Mouse (Mus musculus) layer of hippocampus, postnatal 25 days (tissue): Measurements from ENCODE around the gene Bcl2l1. TPM values are rescaled to one million over a fixed set of nuclear protein-coding genes. Genes with fewer than 3 reads are reported as not detected.

Experiments
- DNase-seq, 2 experiments: peaks; one replicate each; pipeline ENCODE4 v3.0.0; 2022; ENCODE audit warnings: mixed read lengths in 2 of 2, low spot score in 1 of 2; ENCODE audit errors: extremely low spot score in 1 of 2
- total RNA-seq, 2 experiments: library from RNA; stranded (reverse); gene quantifications; 2 replicates each; pipeline ENCODE4 v1.2.3; 2021

The Bcl2l1 gene
- total RNA-seq, result 100 to 1,000 TPM; 121 to 144 TPM

DNA sequence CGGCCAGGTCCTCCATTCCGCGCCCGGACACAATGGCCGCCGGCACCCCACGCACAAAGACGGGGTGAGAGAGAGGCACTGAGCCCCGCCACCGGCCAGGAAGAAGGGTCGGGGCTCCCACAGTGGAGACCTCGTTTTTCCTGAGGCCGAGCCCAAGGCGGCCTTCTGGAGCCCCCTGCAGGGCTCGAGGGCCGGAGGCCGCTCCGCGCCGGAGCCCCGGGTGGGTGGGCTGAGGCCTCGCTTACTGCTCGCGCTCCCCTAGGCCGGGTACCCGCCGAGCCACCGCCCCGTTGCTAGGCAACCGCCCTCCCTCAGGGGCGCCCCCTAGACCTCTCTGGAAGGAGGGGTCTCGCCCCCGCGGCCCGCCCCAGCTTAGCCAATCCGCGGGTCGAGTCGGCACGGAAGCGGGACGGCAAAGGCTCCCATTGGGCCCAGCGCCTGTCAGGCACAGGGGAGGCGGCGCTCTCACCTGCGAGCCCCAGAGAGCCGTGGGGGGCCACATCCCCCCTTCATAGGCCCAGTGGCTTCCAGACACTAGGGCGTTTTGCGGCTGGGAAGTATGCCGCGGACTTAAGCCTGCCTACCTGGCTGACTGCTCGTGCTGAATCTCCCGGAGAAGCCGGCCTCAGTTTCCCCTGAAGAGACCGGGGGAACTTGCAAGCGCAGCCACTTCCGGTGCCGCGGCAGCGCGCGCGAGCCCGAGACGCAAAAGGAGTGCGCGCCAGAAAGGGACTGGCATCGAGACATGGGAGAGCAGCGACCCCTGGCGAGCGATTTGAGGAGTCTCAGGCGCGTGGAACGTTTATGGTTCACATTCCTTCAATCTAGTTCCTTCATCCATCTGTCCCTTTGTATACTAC lies at the start of gene Bcl2l1:
Bcl2l1 (minus strand) TSS at position 710 of the 860 bp plus-strand sequence.
- peak; percentile 96 to 99 for DNase-seq

GRCm38 (mm10) chr2:152880898-152881297 lies 49.4 kb upstream of the Bcl2l1 start:
- no peak for DNase-seq

DNA sequence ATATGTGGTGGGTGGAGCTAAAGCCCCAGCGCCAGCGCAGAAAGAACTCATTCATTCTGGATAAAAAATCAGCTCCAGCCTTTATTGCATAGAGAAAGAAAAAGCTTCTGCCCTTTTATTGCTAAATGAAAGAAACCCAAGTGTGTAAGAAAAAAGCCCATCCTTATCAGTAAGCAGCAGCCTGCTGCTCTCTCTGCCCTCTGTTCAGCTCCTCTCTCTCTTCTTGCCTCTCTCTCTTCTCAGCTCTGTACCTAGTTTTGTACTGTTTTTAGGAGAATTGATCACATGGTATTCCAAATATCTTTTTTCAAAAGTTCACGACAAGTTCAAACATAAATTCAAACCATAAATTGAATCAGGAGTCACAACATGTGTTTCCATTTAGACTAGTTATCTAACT lies 46.7 kb upstream of the Bcl2l1 start:
- DNase-seq, result no peak

DNA sequence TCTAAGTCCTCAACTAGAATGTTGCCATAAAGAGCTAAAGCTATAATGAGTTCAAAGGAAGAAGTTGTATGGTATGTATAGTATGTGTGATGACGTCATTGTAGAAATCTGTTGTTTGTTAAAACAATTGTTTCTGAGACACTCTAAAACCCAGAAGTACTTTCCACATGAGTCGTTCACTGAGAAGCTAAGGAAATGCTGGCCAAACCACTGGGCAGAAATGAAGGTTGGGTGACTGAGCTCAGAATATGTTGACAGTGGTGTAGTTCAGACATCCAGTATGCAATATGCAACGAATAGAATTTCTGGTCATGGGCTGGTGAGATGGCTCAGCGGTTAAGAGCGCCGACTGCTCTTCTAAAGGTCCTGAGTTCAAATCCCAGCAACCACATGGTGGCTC lies 31.8 kb upstream of the Bcl2l1 start:
- DNase-seq, result no peak

DNA sequence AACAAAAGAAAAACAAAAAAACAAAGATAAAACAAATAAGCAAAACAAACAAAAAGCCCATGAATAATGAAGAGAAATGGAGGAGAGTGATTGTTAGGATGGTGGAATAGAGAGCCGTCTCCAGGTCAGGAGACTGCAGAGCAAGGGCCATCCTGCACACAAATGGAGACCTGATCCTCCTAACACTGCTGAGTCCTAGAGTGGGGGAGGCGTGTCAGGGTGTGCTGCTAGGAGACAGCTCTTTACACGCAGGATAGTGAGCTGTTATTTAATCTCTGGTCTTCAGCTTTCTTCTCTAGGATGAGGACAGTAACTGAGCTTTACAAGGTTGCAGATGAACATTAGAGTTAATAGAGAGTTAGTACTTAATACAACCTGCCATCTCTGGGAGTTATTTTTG lies 31.1 kb upstream of the Bcl2l1 start:
- DNase-seq, result no peak

DNA sequence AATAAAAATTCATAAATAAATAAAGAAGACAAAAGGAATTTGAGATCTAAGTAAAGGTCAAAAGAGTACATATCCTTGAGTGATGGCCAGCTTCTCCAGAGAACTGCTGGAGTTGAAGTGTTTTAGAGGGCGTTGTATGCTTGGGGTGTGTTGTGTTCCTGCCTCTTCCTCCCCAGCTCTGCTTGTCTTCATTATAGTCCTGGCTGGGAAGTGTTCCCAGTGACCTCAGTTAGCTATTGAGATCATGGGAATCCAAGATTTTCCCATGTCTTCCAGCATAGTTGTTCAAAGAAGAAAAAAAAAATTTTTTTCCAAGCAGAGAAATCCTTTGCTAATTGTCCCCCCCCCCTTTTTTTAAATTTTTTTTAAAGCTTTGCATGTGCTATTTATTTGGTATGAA lies 30.4 kb upstream of the Bcl2l1 start:
- DNase-seq, result no peak

DNA sequence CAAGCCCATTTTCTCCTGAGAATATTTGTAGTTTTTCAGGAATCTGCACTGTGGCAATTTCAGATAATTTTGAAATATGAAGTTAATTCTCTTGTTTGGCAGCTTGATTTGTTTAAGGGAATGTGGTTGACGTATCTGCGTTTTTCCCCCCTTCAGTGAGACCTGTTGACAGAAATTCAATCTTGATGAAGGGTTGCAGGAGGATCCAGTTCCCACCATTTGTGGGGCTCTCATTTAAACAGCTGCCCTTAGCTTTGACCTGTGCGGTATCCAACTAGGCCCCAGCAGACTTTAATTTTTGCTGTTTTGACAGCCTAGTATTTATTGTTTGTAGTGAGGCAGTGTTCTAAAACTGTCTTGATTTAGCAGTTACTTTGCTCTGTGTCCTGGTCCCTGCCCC lies 28.0 kb upstream of the Bcl2l1 start:
- no peak for DNase-seq

- no peak for DNase-seq
Observed at GRCm38 (mm10) chr2:152848466-152848865, 16.9 kb upstream of the Bcl2l1 start.

GRCm38 (mm10) chr2:152847815-152848302 lies 16.3 kb upstream of the Bcl2l1 start, which contains the start of gene Tpx2:
Gene Tpx2 (plus strand): TSS chr2:152847964.
- DNase-seq, result peak; percentile 84 to 96

GRCm38 (mm10) chr2:152847057-152847814 lies 15.7 kb upstream of the Bcl2l1 start:
- DNase-seq, result no peak

DNA sequence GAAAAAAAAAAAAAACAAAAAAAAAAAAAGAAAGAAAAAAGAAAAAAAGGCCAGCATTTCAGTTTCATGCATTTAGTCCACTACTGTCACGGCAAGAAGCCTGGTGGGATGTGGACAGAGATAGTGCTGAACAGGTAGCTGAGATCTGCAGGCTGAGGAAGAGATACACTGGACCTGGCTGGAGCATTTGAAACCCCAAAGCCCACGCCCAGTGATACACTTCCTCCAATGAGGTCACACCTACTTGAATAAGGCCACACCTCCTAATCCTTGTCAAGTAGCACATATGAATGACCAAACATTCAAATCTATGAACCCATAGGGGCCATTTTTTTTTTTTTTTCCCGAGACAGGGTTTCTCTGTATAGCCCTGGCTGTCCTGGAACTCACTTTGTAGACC lies 11.2 kb upstream of the Bcl2l1 start:
- DNase-seq, result no peak

- DNase-seq, result no peak
Observed at GRCm38 (mm10) chr2:152839256-152839655, 7.7 kb upstream of the Bcl2l1 start.

DNA sequence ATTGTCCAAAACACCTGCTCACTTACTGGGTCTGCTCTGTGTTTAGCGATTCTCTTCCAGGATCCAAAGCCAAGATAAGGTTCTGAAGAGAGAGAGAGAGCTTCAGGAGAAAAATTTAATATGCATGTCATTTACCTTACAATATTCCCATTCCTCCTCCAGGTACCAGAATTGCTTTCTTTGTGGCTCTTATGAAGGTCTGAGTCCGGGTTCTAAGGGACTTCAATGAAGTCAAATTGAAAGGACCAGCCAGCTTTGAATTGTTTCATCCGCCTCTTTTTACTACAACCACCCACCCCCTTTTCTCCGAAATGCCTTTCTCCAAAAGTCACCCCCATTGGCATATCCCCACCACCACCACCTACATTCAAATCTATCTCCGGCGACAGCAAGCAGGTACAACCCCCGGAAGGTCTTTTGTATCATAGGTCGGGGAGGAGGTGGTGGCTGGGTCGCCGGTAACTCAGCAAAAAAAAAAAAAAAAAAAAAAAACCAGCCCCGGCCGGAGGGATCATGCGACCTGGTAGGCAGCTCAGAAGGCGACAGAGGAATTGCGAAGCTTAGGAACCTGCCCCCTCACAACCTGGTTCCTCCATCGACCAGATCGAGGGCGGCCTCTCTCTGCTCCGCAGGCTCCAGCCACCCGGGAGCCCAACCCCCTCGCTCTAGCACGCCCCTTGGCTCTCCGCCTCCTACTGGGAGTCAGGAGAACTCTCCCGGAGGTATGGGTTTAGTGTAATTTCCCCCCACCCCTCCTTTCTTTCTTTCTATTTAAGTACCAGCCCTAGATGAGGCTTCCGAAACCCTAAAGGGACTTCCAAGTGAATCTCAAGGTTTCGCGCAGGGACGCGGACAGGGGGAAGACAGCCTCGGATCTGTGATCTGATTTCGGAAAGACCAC lies 1.3 kb downstream of the Bcl2l1 start:
- peak; percentile 73 to 74 for DNase-seq

DNA sequence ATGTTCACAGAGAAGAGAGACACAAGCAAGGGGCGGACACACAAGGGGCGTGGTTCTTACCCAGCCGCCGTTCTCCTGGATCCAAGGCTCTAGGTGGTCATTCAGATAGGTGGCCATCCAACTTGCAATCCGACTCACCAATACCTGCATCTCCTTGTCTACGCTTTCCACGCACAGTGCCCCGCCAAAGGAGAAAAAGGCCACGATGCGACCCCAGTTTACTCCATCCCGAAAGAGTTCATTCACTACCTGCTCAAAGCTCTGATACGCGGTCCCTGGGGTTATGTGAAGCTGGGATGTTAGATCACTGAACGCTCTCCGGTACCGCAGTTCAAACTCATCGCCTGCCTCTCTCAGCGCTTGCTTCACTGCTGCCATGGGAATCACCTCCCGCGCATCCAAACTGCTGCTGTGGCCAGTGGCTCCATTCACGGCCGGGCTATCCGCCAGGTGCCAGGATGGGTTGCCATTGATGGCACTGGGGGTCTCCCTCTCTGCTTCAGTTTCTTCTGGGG lies 2.1 kb downstream of the Bcl2l1 start:
- peak; percentile 31 to 35 for DNase-seq

- no peak for DNase-seq
Observed at GRCm38 (mm10) chr2:152828532-152828931, 3.0 kb downstream of the Bcl2l1 start.

DNA sequence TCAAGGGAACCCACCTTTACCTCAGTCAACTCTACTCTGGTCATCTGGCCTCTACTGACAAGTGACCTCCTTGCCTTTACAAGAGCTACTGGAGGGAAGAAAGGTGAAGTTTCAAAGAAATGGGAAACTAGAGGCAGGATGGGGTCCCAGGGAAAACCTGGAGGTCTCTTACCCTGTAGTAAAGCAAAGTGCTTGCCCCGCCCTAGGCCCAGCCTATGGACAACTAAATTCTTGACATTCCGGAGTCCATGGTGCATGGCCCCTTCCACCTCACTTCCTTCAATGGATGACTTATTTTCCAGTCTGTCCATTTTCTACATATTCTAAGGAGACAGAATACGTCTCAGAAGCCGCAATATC lies 3.5 kb downstream of the Bcl2l1 start:
- DNase-seq, result no peak

- DNase-seq, result no peak
Observed at GRCm38 (mm10) chr2:152827321-152828010, 4.1 kb downstream of the Bcl2l1 start.

DNA sequence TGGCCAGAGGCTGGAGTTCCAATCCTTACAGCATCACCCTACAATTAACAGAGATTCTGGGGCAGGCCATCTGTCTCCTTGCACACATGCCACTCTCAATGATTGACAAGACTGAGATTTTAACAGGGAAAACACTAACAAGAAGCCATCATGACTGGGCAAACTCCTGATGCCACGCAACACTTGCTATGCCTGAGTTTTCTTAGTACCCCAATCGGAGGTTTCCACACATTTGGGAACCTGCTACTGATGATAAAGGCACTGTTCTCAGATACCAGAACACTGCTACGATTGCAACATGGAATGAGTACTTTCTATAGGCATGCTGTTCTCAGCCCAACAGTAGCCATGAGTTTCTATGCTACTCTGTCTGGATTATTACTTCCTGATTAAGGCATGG lies 5.0 kb downstream of the Bcl2l1 start:
- no peak for DNase-seq

GRCm38 (mm10) chr2:152825713-152826112 lies 5.8 kb downstream of the Bcl2l1 start:
- DNase-seq, result no peak
